Mouse (Mus musculus) cortical plate, adult 2 months (tissue): ENCODE results near the gene Sesn1. TPM values are rescaled to one million over a fixed set of nuclear protein-coding genes. Genes with fewer than 3 reads are reported as not detected.
A peak's percentile ranks its signal among the peaks of the same experiment; 100 is the strongest.

Source experiments
- H3K27ac ChIP-seq: fragments of 200-500 bp; 2 replicates; pipeline ENCODE4 v1.5.1; 2012; ENCODE audit warnings: low read length, control low read depth, inconsistent platforms; ENCODE audit not compliant: insufficient read depth
- H3K4me1 ChIP-seq: fragments of 200-500 bp; 2 replicates; pipeline ENCODE4 v1.6.1; 2011; ENCODE audit warnings: low read length; ENCODE audit not compliant: control insufficient read depth, insufficient read depth
- H3K4me3 ChIP-seq: fragments of 200-500 bp; 2 replicates; pipeline ENCODE4 v1.5.1; 2011; ENCODE audit warnings: mild to moderate bottlenecking, low read length, control low read depth; ENCODE audit not compliant: insufficient read depth
- CTCF ChIP-seq: fragments of 200-500 bp; IDR thresholded peaks from 2 replicates; pipeline ENCODE4 v1.5.1; 2011; ENCODE audit warnings: mild to moderate bottlenecking, control low read depth, low read length; ENCODE audit not compliant: insufficient read depth; ENCODE audit errors: extremely low read depth
- POLR2A ChIP-seq: fragments of 200-500 bp; IDR thresholded peaks from 2 replicates; pipeline ENCODE4 v1.6.1; 2011; ENCODE audit warnings: mild to moderate bottlenecking, low read length, control low read depth; ENCODE audit not compliant: insufficient read depth; ENCODE audit errors: extremely low read depth
- polyA plus RNA-seq: library from polyadenylated mRNA; depleted of rRNA; stranded (reverse); fragments of >200 nt; gene quantifications from 2 replicates; pipeline ENCODE4 v1.2.3, GENCODE M21; 2012; rRNA removed

Gene Sesn1
- 51.0 and 56.0 TPM in 2 replicates for polyA plus RNA-seq

DNA sequence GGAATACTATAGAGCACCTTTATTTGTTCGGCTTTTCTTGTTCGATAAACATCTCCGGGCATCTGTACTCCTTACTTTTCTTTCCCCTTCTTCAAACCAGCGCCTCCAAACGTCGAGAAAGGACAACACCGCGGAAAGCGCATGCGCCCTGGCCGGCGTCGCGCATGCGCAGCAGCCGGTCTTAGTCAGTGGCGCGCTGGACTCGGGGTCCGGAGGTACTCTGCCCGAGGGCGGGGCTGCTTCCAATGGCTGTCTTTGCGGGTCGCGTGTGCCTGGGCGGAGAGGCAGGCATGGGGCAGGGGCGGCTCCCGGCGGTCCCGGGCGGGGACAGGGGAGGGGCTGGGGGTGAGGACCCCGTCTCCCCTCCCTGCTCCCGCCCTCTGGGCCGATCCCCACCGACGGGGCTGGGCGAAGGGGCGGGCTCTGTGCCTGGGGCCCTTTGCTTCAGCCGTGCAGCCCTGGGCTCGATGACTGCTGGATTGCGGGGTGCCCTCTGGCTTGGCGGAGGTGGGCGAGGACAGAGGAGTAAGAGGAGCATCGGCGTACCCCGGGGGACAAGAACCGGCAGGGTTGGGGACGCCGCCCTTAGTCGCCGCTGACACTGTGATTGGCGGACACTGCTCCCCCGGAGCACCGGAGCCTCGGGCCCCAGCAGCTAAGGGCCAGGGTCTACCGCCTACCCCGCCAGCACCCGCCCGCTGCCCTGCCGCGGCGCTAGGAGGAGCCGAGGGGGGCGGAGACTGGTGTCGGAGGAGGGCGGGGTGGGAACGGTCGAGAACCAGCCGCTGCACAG is at the start of gene Sesn1, which contains the start of gene Cep57l1:
Gene Sesn1, plus strand, starts transcription at position 165 of the 793 bp plus-strand sequence.
Gene Cep57l1, minus strand, starts transcription at position 101 of the 793 bp plus-strand sequence.
- Histone ChIP-seq H3K4me1 (peaks cover 5% of the 10 kb centered on the region), H3K27ac (peak within 1 kb of the TSS; percentile 97), H3K4me3 (peak within 1 kb of the TSS; percentile 58)
- TF ChIP-seq POLR2A, result peak; percentile 35; the same call in 1 of the 2 replicates
- no peak for TF ChIP-seq CTCF

DNA sequence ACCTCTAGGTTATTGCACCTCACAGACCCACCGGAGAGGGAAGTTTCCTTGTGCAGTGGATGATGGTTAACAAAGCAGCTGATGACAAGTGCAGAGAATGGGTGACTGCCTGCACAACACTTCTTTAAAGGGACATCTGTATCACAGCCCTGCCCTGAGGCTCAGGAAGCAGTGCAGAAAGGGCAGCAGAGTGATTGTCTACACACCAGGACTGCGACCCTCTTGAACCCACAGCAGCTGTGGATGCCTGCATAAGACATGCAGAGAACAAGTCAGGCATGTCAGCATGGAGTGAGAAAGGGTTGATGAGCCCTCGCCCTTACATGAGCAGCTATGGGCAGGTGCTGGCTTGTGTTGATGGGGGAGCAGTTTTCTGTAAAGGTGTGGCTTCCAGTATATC is 48.9 kb upstream of the Sesn1 start:
- H3K4me1 ChIP-seq, result no peaks in the 10 kb centered on the region
- no peak overlapping the region for H3K27ac ChIP-seq
- TF ChIP-seq CTCF (no peak), POLR2A (no peak)
- no peak overlapping the region for H3K4me3 ChIP-seq

- Histone ChIP-seq H3K4me1 (no peaks in the 10 kb centered on the region), H3K27ac (no peak overlapping the region), H3K4me3 (no peak overlapping the region)
- TF ChIP-seq POLR2A (no peak), CTCF (no peak)
These were observed 45.9 kb upstream of the Sesn1 start for GRCm38 (mm10) chr10:41763741-41764385.

DNA sequence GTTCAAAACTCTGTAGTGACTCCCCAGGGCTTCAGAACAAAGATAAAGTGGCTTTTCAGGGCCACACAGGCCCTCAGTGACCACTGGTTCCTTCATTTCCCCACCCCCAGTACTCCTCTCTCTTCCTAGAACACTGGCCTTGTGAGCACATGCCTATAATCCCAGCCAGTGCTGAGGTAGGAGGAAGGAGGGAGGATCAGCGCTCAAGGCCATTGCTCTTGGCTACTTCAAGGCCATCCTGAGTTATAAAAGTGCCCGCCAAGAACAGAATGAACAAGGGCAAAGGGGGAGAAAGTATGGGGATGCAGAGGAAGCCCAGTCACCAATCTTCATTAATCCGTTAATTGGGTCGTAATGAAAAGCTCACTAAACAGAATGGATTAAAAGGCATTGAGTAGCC is 44.1 kb upstream of the Sesn1 start:
- no peaks in the 10 kb centered on the region for H3K4me1 ChIP-seq
- TF ChIP-seq CTCF, result no peak
- TF ChIP-seq POLR2A, result no peak
- H3K4me3 ChIP-seq, result no peak overlapping the region
- H3K27ac ChIP-seq, result no peak overlapping the region

DNA sequence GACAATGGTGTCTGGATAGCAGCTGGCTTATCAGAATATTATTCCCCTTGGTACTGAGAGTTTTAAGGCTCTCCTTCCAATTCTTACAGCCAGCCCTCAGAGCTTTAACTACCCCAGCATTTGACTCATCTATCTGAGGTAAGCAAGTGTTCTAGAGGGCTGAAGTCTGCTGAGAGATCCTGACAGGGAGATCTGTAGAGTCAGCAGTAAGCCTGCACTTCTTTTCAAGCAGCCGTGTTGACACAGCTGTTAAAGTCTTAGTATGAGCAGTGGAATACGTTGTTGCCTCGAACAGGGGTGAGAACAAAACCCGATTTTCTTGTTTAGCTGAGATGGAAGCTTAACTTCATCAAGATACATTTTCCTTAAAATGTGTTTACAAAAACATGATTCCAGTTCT is 43.5 kb upstream of the Sesn1 start:
- TF ChIP-seq CTCF, result no peak
- TF ChIP-seq POLR2A, result no peak
- Histone ChIP-seq H3K27ac (no peak overlapping the region), H3K4me3 (no peak overlapping the region), H3K4me1 (no peaks in the 10 kb centered on the region)

DNA sequence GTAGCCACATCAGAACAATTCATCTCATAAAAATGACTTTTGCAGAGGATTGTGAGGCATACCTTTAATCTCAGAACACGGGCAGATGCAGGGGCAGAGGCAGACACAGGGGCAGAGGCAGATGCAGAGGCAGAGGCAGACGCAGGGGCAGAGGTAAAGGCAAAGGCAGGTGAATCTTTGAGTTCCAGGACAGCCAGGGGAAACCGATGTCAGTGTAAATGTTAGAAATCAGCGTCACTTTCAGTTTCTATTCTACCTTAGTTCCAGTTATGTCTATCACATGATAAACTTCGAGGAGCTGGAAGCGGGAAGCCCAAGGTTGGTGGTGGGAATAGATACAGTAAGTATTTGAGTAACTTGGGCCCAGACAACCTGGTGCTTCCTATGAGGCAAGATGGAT is 42.5 kb upstream of the Sesn1 start:
- H3K4me3 ChIP-seq, result no peak overlapping the region
- no peak for TF ChIP-seq CTCF
- TF ChIP-seq POLR2A, result no peak
- no peak overlapping the region for H3K27ac ChIP-seq
- H3K4me1 ChIP-seq, result no peaks in the 10 kb centered on the region

- H3K4me1 ChIP-seq, result no peaks in the 10 kb centered on the region
- no peak overlapping the region for H3K4me3 ChIP-seq
- no peak for TF ChIP-seq POLR2A
- no peak overlapping the region for H3K27ac ChIP-seq
These were observed 17.4 kb upstream of the Sesn1 start for GRCm38 (mm10) chr10:41792375-41792774.

DNA sequence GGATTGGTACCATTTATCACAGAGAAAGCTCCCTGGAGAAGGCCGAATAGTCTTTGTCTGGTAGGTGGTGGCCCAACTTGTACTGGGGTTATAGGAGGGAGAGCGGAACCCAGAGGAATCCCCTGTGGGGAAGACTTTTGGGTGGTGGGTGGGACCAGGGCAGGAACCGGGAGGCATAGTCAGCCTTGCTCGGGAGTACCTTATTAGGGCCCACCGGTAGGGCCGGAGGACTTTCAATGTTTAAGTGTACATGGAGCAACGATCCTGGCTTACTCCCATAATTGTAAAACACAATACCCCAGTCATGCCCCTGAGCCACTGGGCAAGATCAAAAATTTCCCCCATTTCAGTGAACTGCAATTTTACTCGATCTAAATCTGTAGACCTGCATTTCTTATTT is 12.5 kb upstream of the Sesn1 start:
- Histone ChIP-seq H3K4me3 (no peak overlapping the region), H3K27ac (no peak overlapping the region), H3K4me1 (no peaks in the 10 kb centered on the region)
- TF ChIP-seq CTCF (no peak), POLR2A (no peak)

- Histone ChIP-seq H3K4me3 (no peak overlapping the region), H3K4me1 (no peaks in the 10 kb centered on the region), H3K27ac (no peak overlapping the region)
- TF ChIP-seq CTCF (no peak), POLR2A (no peak)
These were observed 6.3 kb upstream of the Sesn1 start for GRCm38 (mm10) chr10:41803467-41803866.

- no peak overlapping the region for H3K4me3 ChIP-seq
- no peak overlapping the region for H3K27ac ChIP-seq
- TF ChIP-seq POLR2A (no peak), CTCF (no peak)
- no peaks in the 10 kb centered on the region for H3K4me1 ChIP-seq
These were observed 5.0 kb upstream of the Sesn1 start for GRCm38 (mm10) chr10:41804711-41805110.
